Mouse (Mus musculus) CH12.LX (cell line): Measurements from ENCODE around the gene Slc7a7.

ENCODE experiments used
- CHD1 ChIP-seq: IDR thresholded peaks from 2 replicates; pipeline ENCODE4 v1.6.1; 2012; ENCODE audit warnings: low read depth, low read length, improper control_type of control experiment, inconsistent platforms
- CHD2 ChIP-seq: IDR thresholded peaks from 2 replicates; pipeline ENCODE4 v1.6.1; 2011; ENCODE audit warnings: low read length, improper control_type of control experiment
- CTCF ChIP-seq, 2 experiments: IDR thresholded peaks in 1 of 2; conservative IDR thresholded peaks in 1 of 2; 2 replicates each; pipeline ENCODE4 v1.5.1; 2011 to 2012; ENCODE audit warnings: low read depth in 2 of 2, low read length in 2 of 2, improper control_type of control experiment in 1 of 2, inconsistent platforms in 1 of 2, mild to moderate bottlenecking in 1 of 2, moderate library complexity in 1 of 2
- ELF1 ChIP-seq: IDR thresholded peaks from 2 replicates; pipeline ENCODE4 v1.6.1; 2014; ENCODE audit warnings: low read depth, mild to moderate bottlenecking, inconsistent platforms, low read length, improper control_type of control experiment
- EP300 ChIP-seq: IDR thresholded peaks from 2 replicates; pipeline ENCODE4 v1.6.1; 2011; ENCODE audit warnings: low read length, improper control_type of control experiment
- HCFC1 ChIP-seq: IDR thresholded peaks from 2 replicates; pipeline ENCODE4 v1.6.1; 2012; ENCODE audit warnings: low read depth, mild to moderate bottlenecking, inconsistent platforms, low read length, improper control_type of control experiment
- IRF4 ChIP-seq: IDR thresholded peaks from 2 replicates; pipeline ENCODE4 v1.6.1; 2014; ENCODE audit warnings: low read depth, mild to moderate bottlenecking, inconsistent platforms, low read length, improper control_type of control experiment
- MAX ChIP-seq: IDR thresholded peaks from 2 replicates; pipeline ENCODE4 v1.6.1; 2011; ENCODE audit warnings: low read length, improper control_type of control experiment
- POLR2A ChIP-seq: IDR thresholded peaks from 2 replicates; pipeline ENCODE4 v1.6.1; 2011; ENCODE audit warnings: low read depth, mild to moderate bottlenecking, improper control_type of control experiment, low read length
- RAD21 ChIP-seq: IDR thresholded peaks from 2 replicates; pipeline ENCODE4 v1.6.1; 2011; ENCODE audit warnings: low read depth, mild to moderate bottlenecking, low read length, improper control_type of control experiment, moderate library complexity
- RCOR1 ChIP-seq: conservative IDR thresholded peaks from 2 replicates; pipeline ENCODE4 v1.6.1; 2012; ENCODE audit warnings: low read depth, mild to moderate bottlenecking, inconsistent platforms, low read length, improper control_type of control experiment
- SMC3 ChIP-seq: IDR thresholded peaks from 2 replicates; pipeline ENCODE4 v1.6.1; 2011; ENCODE audit warnings: low read depth, low read length, improper control_type of control experiment
- TCF12 ChIP-seq: IDR thresholded peaks from 2 replicates; pipeline ENCODE4 v1.6.1; 2014; ENCODE audit warnings: low read depth, mild to moderate bottlenecking, inconsistent platforms, low read length, improper control_type of control experiment
- ZKSCAN1 ChIP-seq: IDR thresholded peaks from 2 replicates; pipeline ENCODE4 v1.6.1; 2012; ENCODE audit warnings: low read depth, inconsistent platforms, low read length, improper control_type of control experiment, borderline replicate concordance

DNA sequence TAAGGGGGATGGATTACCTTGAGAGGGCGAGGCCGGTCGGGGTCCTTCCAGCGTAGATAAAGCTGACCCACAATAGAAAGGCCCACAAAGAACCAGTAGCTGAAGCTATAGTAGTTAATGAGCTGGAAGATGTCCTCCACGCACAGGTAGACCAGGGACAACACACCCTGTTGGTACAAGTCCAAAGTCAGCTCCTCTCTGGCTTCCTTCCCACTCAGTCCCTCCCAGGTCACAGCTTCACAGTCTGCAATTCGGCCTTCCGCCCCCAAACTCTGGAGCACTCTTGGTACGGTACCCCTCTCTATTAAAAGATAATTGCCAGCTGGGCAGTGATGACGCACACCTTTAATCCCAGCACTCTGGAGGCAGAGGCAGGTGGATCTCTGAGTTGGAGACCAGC lies 44.7 kb downstream of the Slc7a7 start:
- TF ChIP-seq ELF1: no peak
- no peak for TF ChIP-seq CTCF (conservative IDR thresholded peaks at IDR 0.05 in 1 of 2, IDR thresholded peaks at IDR 0.05 in 1 of 2; ENCODE audit: low read depth in 2 of 2, low read length in 2 of 2)
- TF ChIP-seq IRF4: no peak
- TF ChIP-seq RCOR1: no peak
- no peak for TF ChIP-seq ZKSCAN1
- TF ChIP-seq POLR2A: no peak
- TF ChIP-seq TCF12: no peak
- no peak for TF ChIP-seq CHD2
- TF ChIP-seq RAD21: no peak
- no peak for TF ChIP-seq EP300
- TF ChIP-seq MAX: no peak
- no peak for TF ChIP-seq HCFC1
- no peak for TF ChIP-seq CHD1
- no peak for TF ChIP-seq SMC3
